Mouse (Mus musculus): ENCODE measurements around the gene Fbxl2.

GRCm38 (mm10) chr9:113979356-113979755, 66.6 kb downstream of the Fbxl2 start:
- no peak for TF ChIP-seq CTCF (IDR thresholded peaks at IDR 0.05; ENCODE audit: borderline replicate concordance, insufficient read depth, low read depth, low read length)
- TF ChIP-seq POLR2A (IDR thresholded peaks at IDR 0.05; ENCODE audit: borderline replicate concordance, insufficient read depth, low read length): no peak
